Mouse (Mus musculus) hindbrain, embryonic 13.5 days (tissue): ENCODE data around the gene Tmcc2. TPM values are rescaled to one million over a fixed set of nuclear protein-coding genes. Genes with fewer than 3 reads are reported as not detected.

Experiments used
- ATAC-seq: fragments of 200-750 bp; cut with Nextera tagmentation; 2 replicates; pipeline ENCODE4 v1.8.0; 2017; ENCODE audit warnings: moderate TSS enrichment; ENCODE audit not compliant: low FRiP score
- H3K27ac ChIP-seq: fragments of 300-500 bp; sonication (generic); 2 replicates; pipeline ENCODE4 v1.5.1; 2015; ENCODE audit warnings: inconsistent platforms, mild to moderate bottlenecking, moderate library complexity
- H3K27me3 ChIP-seq: fragments of 300-500 bp; sonication (generic); 2 replicates; pipeline ENCODE4 v1.6.1; 2015; ENCODE audit warnings: mild to moderate bottlenecking, inconsistent platforms
- H3K36me3 ChIP-seq: fragments of 300-500 bp; sonication (generic); 2 replicates; pipeline ENCODE4 v1.6.1; 2015; ENCODE audit warnings: mild to moderate bottlenecking, inconsistent platforms
- H3K4me1 ChIP-seq: fragments of 300-500 bp; sonication (generic); replicated peaks from 2 replicates; pipeline ENCODE4 v1.6.1; 2015; ENCODE audit warnings: inconsistent platforms
- H3K4me2 ChIP-seq: fragments of 300-500 bp; sonication (generic); 2 replicates; pipeline ENCODE4 v1.6.1; 2015; ENCODE audit warnings: inconsistent platforms, mild to moderate bottlenecking, moderate library complexity
- H3K4me3 ChIP-seq: fragments of 300-500 bp; sonication (generic); 2 replicates; pipeline ENCODE4 v1.5.1; 2015; ENCODE audit warnings: mild to moderate bottlenecking, inconsistent platforms
- H3K9ac ChIP-seq: fragments of 300-500 bp; sonication (generic); 2 replicates; pipeline ENCODE4 v1.6.1; 2015; ENCODE audit warnings: mild to moderate bottlenecking, inconsistent platforms
- H3K9me3 ChIP-seq: fragments of 300-500 bp; sonication (generic); 2 replicates; pipeline ENCODE4 v1.6.1; 2016; ENCODE audit warnings: inconsistent platforms
- WGBS: fragments of 180-500 bp; shearing (Covaris S2); methylation state at CpG from one replicate; pipeline ENCODE4 v1.1.7; 2015; 5-methylcytosine and 5-hydroxymethylcytosine counted together
- polyA plus RNA-seq: library from polyadenylated mRNA; unstranded; fragments of >200 nt; fragmentation: Nextera tagmentation; extraction: Ambion mirVana; gene quantifications from 2 replicates; pipeline ENCODE4 v1.2.1, GENCODE M21; 2015

The Tmcc2 gene
- polyA plus RNA-seq, 1 experiment from 2014 or later = 25.7 TPM

GRCm38 (mm10) chr1:132343656-132344055 is 47.4 kb downstream of the Tmcc2 start:
- H3K4me2 ChIP-seq = no peak overlapping the region
- ATAC-seq = no peak
- H3K4me3 ChIP-seq = no peak overlapping the region
- H3K36me3 ChIP-seq = no peaks in the 10 kb centered on the region
- H3K27ac ChIP-seq = no peak overlapping the region
- H3K27me3 ChIP-seq = no peaks in the 10 kb centered on the region
- 100% methylated on average over 1 of the region's 1 CpGs for WGBS
- no peaks in the 10 kb centered on the region for H3K9me3 ChIP-seq
- no peak overlapping the region for H3K9ac ChIP-seq
- H3K4me1 ChIP-seq = no peaks in the 10 kb centered on the region

GRCm38 (mm10) chr1:132343191-132343590 is 47.9 kb downstream of the Tmcc2 start:
- no peak overlapping the region for H3K9ac ChIP-seq
- 81% methylated on average over 2 of the region's 2 CpGs for WGBS
- no peak for ATAC-seq
- H3K4me1 ChIP-seq = no peaks in the 10 kb centered on the region; the same call in 1 of the 2 replicates
- H3K4me3 ChIP-seq = no peak overlapping the region
- H3K36me3 ChIP-seq = no peaks in the 10 kb centered on the region
- H3K27ac ChIP-seq = no peak overlapping the region
- H3K9me3 ChIP-seq = no peaks in the 10 kb centered on the region
- H3K4me2 ChIP-seq = no peak overlapping the region
- H3K27me3 ChIP-seq = no peaks in the 10 kb centered on the region

GRCm38 (mm10) chr1:132342518-132342917 is 48.6 kb downstream of the Tmcc2 start:
- no peaks in the 10 kb centered on the region for H3K9me3 ChIP-seq
- 65% methylated on average over 3 of the region's 3 CpGs for WGBS
- no peak for ATAC-seq
- H3K27me3 ChIP-seq = no peaks in the 10 kb centered on the region
- H3K9ac ChIP-seq = no peak overlapping the region
- no peaks in the 10 kb centered on the region for H3K36me3 ChIP-seq
- H3K4me2 ChIP-seq = no peak overlapping the region
- H3K27ac ChIP-seq = no peak overlapping the region
- H3K4me3 ChIP-seq = no peak overlapping the region
- peaks cover 2% of the 10 kb centered on the region; the same call in 1 of the 2 replicates for H3K4me1 ChIP-seq

GRCm38 (mm10) chr1:132341731-132342501 is 49.2 kb downstream of the Tmcc2 start:
- Histone ChIP-seq H3K36me3 (no peaks in the 10 kb centered on the region), H3K27me3 (no peaks in the 10 kb centered on the region), H3K27ac (no peak overlapping the region), H3K4me1 (peaks cover 4% of the 10 kb centered on the region; the same call in 1 of the 2 replicates), H3K9ac (no peak overlapping the region), H3K9me3 (no peaks in the 10 kb centered on the region), H3K4me2 (no peak overlapping the region), H3K4me3 (no peak overlapping the region)
- 60% methylated on average over 5 of the region's 5 CpGs for WGBS
- ATAC-seq = no peak

- 49% methylated on average over 8 of the region's 8 CpGs for WGBS
- no peaks in the 10 kb centered on the region for H3K9me3 ChIP-seq
- peaks cover 34% of the 10 kb centered on the region for H3K4me1 ChIP-seq
- no peak for ATAC-seq
- H3K4me2 ChIP-seq = no peak overlapping the region
- no peak overlapping the region for H3K9ac ChIP-seq
- H3K27me3 ChIP-seq = no peaks in the 10 kb centered on the region
- no peaks in the 10 kb centered on the region for H3K36me3 ChIP-seq
- H3K27ac ChIP-seq = no peak overlapping the region
- no peak overlapping the region for H3K4me3 ChIP-seq
Observed at GRCm38 (mm10) chr1:132338027-132338660, 52.9 kb downstream of the Tmcc2 start.

GRCm38 (mm10) chr1:132336921-132337320 is 54.2 kb downstream of the Tmcc2 start:
- no peak overlapping the region for H3K9ac ChIP-seq
- 67% methylated on average over 6 of the region's 6 CpGs for WGBS
- H3K27me3 ChIP-seq = no peaks in the 10 kb centered on the region
- H3K27ac ChIP-seq = no peak overlapping the region
- no peak overlapping the region for H3K4me2 ChIP-seq
- no peaks in the 10 kb centered on the region for H3K9me3 ChIP-seq
- peaks cover 46% of the 10 kb centered on the region for H3K4me1 ChIP-seq
- H3K36me3 ChIP-seq = peaks cover 8% of the 10 kb centered on the region
- H3K4me3 ChIP-seq = no peak overlapping the region
- ATAC-seq = no peak

- no peak overlapping the region for H3K27ac ChIP-seq
- WGBS = 28% methylated on average over 12 of the region's 12 CpGs
Observed at GRCm38 (mm10) chr1:132335378-132335965, 55.6 kb downstream of the Tmcc2 start.

GRCm38 (mm10) chr1:132334178-132334801 is 56.8 kb downstream of the Tmcc2 start:
- Histone ChIP-seq H3K36me3 (peaks cover 33% of the 10 kb centered on the region), H3K4me2 (no peak overlapping the region), H3K4me1 (peaks cover 63% of the 10 kb centered on the region), H3K27me3 (no peaks in the 10 kb centered on the region), H3K4me3 (no peak overlapping the region), H3K9ac (0 out of 2 replicates have a peak overlapping the region, but pooled peaks have one; percentile 35), H3K27ac (peak overlapping the region; percentile 84), H3K9me3 (no peaks in the 10 kb centered on the region)
- 14% methylated on average over 6 of the region's 6 CpGs for WGBS
- ATAC-seq = peak; percentile 21

More at GRCm38 (mm10) chr1:132335378-132335965, 55.6 kb downstream of the Tmcc2 start:
- no peak overlapping the region for H3K9ac ChIP-seq
- peaks cover 22% of the 10 kb centered on the region for H3K36me3 ChIP-seq
- no peaks in the 10 kb centered on the region for H3K27me3 ChIP-seq
- 0 out of 2 replicates have a peak overlapping the region, but pooled peaks have one; percentile 13 for H3K4me2 ChIP-seq
- no peaks in the 10 kb centered on the region for H3K9me3 ChIP-seq
- peaks cover 52% of the 10 kb centered on the region for H3K4me1 ChIP-seq
- H3K4me3 ChIP-seq = no peak overlapping the region
- no peak for ATAC-seq

GRCm38 (mm10) chr1:132333675-132334141 is 57.4 kb downstream of the Tmcc2 start:
- H3K9ac ChIP-seq = peak overlapping the region; percentile 35; the same call in 1 of the 2 replicates
- peaks cover 33% of the 10 kb centered on the region for H3K36me3 ChIP-seq
- no peaks in the 10 kb centered on the region for H3K27me3 ChIP-seq
- WGBS = 2% methylated on average over 4 of the region's 4 CpGs
- H3K9me3 ChIP-seq = no peaks in the 10 kb centered on the region
- no peak overlapping the region for H3K4me2 ChIP-seq
- peak overlapping the region; percentile 84 for H3K27ac ChIP-seq
- ATAC-seq = peak; percentile 80
- H3K4me3 ChIP-seq = no peak overlapping the region
- peaks cover 63% of the 10 kb centered on the region for H3K4me1 ChIP-seq

GRCm38 (mm10) chr1:132333201-132333600 is 57.9 kb downstream of the Tmcc2 start:
- peaks cover 38% of the 10 kb centered on the region for H3K36me3 ChIP-seq
- H3K4me3 ChIP-seq = no peak overlapping the region
- no peaks in the 10 kb centered on the region for H3K27me3 ChIP-seq
- H3K4me1 ChIP-seq = peaks cover 64% of the 10 kb centered on the region
- H3K9me3 ChIP-seq = no peaks in the 10 kb centered on the region
- ATAC-seq = no peak
- 2% methylated on average over 2 of the region's 2 CpGs for WGBS
- H3K9ac ChIP-seq = no peak overlapping the region
- H3K4me2 ChIP-seq = no peak overlapping the region
- H3K27ac ChIP-seq = peak overlapping the region; percentile 84

- Histone ChIP-seq H3K9ac (no peak overlapping the region), H3K36me3 (peaks cover 41% of the 10 kb centered on the region), H3K27ac (no peak overlapping the region), H3K27me3 (no peaks in the 10 kb centered on the region), H3K4me2 (no peak overlapping the region), H3K9me3 (no peaks in the 10 kb centered on the region), H3K4me1 (peaks cover 78% of the 10 kb centered on the region), H3K4me3 (no peak overlapping the region)
- WGBS = 89% methylated on average over 17 of the region's 17 CpGs
- ATAC-seq = no peak
Observed at GRCm38 (mm10) chr1:132331283-132331682, 59.8 kb downstream of the Tmcc2 start.

- H3K4me1 ChIP-seq = peaks cover 80% of the 10 kb centered on the region
- H3K27ac ChIP-seq = no peak overlapping the region
- no peak for ATAC-seq
Observed at GRCm38 (mm10) chr1:132330397-132330796, 60.7 kb downstream of the Tmcc2 start.

More at GRCm38 (mm10) chr1:132330397-132330796, 60.7 kb downstream of the Tmcc2 start:
- no peak overlapping the region for H3K9ac ChIP-seq
- H3K4me3 ChIP-seq = no peak overlapping the region
- H3K4me2 ChIP-seq = no peak overlapping the region
- 76% methylated on average over 15 of the region's 15 CpGs for WGBS
- peaks cover 41% of the 10 kb centered on the region for H3K36me3 ChIP-seq
- no peaks in the 10 kb centered on the region for H3K27me3 ChIP-seq
- no peaks in the 10 kb centered on the region for H3K9me3 ChIP-seq
